Mouse (Mus musculus) activated CD4-positive, CD25-positive, alpha-beta regulatory T cell, adult 4 months (primary cell): ENCODE results near the gene 9130213A22Rik. TPM values are rescaled to one million over a fixed set of nuclear protein-coding genes. Genes with fewer than 3 reads are reported as not detected.

Experiments
- ATAC-seq: one replicate; pipeline ENCODE4 v1.8.0; 2017
- polyA plus RNA-seq, 2 experiments: library from polyadenylated mRNA; unstranded; fragments of 100-300 nt; shearing (Covaris generic); gene quantifications; one replicate each; pipeline ENCODE4 v1.2.1; 2017

9130213A22Rik gene
- polyA plus RNA-seq, 2 experiments from 2014 or later, result not detected

DNA sequence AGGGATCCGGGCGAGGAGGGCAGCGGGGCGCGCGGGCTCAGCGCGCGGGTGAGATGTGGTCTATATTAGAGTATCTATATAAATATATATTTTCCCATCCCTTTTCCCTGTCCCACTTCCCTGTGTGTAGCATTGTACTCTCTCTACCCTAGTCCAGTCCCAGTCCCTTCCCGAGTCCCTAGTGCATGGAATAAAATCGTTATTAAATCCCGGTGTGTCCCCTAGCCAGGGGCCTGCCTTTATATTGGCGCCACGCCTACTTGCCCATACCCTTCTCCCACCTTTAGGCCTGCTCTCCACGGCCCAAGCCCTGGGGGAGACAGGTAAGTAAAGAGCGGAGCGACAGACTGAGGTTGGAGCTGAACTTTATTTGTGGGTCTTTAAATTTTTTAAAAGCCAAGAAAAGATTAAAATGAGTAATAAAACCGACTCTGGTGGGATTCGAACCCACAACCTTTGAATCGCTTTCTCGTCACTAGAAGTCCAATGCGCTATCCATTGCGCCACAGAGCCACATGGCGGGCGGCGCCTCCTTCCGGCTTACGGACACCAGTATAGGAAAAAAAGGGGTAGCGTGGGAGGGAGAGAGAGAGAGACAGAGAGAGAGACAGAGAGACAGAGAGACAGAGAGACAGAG lies 785 bp upstream of the 9130213A22Rik start:
- no peak for ATAC-seq

DNA sequence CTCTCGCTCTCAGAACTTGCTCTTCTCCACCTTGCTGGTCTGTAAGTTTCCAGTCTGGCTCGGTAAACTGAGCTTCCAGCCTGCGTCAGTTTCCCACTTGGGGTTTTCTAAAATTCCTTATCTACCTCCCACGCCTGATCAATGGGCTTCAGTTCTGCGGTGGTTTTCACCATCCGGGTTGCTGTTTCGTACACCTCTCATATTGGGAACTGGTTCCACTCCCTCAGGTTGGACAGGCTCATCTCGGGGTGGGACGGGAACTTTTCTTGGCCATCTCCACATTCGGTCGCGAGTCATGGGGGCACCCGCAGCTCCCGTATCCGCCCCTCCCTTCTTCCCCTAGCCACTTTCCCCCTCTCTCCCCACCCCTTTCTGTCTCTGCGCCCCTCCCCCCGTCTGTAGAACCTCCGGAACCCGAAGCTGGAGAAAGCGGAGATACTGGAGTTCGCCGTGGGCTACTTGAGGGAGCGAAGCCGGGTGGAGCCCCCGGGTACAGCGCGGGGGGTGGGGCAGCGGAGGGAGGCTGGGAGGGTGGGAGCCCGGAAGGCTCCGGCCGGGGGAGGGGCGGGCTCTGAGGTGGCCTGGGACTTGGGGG lies 551 bp downstream of the 9130213A22Rik start:
- ATAC-seq, result no peak

DNA sequence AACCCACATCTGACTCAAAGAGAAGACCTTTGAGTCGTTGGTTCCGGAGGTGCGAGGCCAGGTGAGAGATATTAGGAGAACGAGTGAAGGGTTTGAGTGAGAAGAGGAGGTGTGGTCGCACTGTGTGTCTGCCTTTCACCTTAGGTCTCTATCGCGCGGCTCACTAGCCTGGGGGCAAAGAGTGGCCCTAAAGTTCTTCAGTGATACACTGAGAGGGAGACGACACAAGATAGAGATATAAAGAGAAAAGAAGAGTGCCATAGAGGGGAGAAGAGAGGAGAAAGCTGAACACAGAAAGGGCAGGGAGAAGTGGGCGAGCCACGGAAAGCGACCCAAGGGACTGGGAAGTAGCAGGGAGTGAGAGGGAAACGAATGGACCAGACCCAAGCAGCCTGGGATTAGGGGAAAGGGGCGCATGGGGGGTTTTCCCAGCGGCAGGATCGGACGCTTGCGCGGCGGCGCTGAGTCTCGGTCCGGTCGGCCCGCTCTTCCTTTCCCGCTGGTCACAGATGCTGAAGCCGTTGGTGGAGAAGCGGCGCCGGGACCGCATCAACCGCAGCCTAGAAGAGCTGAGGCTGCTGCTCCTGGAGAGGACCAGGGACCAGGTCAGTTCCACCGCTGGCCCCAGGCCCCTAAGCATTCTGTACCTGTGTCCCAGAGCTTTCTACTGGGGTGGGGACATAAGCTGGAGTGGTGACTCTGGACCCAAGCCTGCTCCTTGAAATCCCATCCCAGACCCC lies 1.2 kb downstream of the 9130213A22Rik start:
- no peak for ATAC-seq

DNA sequence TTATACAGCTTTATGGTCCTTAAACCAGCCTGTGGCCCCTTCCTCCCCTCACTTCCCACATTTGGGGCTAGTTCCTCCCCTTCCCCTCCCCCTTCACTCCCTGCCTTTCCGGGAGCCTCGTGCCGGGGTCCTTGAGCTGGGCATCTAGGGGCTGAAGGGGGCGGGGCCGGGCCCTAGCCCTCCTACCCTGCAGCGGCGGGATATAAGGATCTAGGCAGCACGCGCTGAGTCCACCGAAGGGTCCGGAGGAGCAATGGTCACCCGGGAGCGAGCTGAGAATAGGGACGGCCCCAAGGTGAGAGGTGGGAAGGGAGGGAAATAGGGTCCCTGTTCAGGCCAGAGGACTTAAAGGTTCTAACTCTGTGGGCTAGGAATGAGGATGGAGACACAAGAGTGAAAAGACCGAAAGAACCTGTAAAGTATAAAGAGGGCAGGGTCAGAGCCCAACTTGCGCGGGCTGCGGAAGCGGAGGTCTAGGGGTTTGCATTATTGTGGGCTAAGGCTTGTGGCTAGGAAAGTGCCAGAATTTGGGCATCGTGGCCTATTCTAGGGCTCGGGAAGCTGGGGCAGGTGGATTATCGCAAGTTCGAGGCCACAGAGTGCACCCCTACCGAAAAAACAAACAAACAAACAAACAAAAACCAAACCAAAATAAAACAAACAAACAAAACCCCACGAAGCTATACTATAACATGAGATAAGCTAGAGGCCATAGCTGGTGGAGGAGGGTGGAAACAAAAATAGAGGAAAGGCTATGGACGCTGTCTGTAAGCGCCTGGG lies 2.0 kb downstream of the 9130213A22Rik start, which contains the start of gene Hes7:
TSS of gene Hes7 (plus strand) at position 184 of the 780 bp plus-strand sequence.
- ATAC-seq, result no peak

DNA sequence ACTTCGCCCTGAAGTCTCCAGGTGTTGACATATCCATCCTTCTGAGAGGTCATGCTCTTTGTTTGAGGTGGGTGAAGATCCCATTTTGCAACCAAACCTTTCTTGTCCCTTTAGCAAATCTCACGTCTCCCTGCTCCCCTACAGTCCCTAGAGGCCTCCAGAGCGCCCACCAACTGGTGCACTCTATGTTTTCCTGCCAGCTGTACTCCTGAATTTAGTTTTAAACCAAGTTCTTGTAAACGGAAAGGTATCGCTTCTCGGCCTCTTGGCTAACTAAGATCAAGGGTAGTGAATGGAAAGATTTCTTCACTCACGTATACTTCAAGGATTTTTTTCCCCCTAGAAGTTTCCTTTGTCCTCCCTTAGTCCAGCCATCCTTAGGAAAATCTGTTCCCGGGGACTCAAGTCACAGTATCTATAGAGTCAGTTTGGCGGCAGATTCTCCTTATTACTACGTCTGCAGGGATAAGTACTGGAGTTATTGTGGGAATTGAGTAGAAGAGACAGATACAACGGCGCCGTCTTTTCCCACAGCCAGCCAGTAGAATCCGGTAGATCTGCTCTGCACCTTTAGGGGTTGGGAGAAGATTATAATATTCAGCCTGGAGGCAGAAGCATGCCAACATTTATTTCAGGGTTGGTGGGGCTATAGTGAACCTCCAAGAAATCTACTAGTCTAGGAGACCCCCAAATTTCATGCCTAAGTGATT lies 2.8 kb downstream of the 9130213A22Rik start:
- ATAC-seq, result no peak

DNA sequence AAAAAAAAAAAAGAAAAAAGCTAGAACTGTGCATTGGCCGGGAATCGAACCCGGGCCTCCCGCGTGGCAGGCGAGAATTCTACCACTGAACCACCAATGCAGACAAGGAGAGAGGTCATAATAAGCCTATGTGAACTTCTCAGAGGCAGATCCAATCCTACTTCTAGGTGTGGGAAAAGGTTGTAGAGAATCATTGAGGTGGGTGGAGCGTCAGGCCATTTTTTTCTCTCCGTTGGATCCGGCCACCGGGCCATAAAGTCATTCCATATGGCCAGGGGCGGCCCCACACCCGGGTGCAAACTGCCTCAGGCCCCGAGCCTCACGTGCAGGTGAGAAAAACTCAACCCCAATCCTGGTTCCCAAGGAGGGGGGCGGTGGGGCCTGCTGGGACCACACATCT lies 3.6 kb downstream of the 9130213A22Rik start:
- no peak for ATAC-seq

DNA sequence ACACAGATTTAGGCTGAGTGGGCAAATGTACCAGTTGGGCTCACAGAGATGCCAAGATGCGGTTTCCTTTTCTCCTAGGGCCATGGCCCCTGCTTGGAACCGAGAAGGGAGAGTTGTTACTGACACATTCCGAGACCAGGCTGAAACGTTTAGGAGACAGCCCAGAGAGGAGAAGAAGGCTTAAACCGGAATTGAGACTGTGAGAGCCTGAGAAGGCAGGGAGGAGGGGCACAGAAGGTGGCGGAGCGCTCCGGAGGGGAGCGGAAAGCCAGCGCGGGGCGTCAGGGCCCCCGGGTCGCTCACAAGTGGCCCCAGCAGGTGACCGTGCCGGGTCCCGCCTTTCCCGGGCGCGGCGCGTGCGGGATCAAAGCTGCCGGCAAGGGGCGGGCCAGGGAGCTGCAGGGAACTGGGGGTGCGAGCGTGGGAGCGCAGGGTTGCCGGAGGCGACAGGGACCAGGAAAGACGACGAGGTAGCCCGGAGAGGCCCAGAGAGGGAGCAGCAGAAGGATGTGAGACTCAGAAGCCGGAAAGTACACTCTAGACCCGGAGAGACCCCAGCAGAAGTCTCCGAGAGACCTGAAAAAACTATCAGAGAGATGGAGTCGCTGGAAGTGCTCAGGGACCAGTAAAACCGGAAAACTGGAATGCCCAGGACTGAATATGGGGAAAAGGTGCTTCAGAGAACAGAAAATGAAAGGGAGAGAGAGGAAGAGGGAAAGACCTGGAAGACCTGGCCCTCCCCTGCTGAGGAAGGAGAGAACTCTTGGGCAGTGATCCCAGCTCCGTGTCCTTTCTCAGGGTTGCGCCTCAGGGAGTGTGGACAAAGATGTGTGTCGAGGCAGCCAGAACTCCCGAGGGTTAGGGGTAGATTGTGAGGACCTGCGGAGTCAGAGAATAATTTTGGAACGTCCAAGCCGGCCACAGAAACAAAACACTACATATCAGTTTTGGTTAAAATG lies 4.4 kb downstream of the 9130213A22Rik start:
- peak; percentile 37 for ATAC-seq

DNA sequence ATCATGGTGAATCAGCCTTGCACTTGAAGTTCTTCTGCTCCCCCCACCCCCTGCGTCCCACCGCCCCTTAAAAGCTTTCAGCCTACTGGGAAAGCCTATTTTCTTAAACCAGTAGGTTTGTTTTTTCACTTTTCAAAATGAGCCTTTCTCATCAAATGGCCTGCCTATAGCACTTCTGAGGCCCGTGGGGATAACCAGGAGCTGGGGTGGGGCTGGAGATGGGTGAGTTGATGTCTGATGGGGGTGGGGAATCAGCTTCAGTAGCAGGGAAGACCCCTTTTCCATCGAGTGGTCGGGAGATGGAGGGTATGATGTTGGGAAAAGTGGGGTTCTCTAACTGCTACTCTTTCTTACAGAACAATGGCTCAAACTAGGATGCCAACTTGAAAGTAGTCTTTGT lies 5.5 kb downstream of the 9130213A22Rik start:
- ATAC-seq, result no peak

DNA sequence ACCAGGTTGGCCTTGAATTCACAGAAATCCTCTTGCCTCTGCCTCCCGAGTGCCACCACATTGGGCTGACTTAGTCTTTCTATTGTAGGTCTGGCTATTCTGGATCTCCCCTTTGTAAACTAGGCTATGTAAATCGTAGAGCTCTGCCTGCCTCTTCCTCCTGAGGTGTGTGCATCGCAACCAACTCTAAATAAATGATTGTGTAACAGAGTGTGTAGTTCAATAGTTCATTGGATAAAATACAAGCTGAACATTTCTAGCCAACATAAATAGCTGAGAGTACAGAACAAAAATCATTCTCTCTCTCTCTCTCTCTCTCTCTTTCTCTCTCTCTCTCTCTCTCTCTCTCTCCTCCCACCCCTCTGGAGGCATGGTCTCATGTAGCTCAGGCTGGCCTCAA lies 7.8 kb downstream of the 9130213A22Rik start:
- no peak for ATAC-seq

DNA sequence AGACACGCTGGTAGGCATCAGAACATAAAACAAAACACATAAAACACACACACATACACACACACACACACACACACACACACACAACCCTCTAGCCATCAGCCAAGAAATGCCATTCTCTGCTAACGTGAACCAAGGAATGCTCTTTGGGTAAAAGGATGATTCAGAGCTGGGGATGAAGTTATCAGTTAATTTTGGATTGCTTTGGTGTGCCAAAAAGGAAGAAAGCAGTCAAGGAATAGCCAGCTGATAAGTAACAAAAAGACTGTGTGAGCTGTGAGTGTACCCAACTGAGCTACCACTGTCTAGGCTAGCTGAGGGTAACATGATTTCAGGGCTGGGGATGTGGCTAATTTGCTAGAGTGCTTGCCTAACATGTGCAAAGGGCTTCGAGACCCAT lies 8.4 kb downstream of the 9130213A22Rik start:
- no peak for ATAC-seq

DNA sequence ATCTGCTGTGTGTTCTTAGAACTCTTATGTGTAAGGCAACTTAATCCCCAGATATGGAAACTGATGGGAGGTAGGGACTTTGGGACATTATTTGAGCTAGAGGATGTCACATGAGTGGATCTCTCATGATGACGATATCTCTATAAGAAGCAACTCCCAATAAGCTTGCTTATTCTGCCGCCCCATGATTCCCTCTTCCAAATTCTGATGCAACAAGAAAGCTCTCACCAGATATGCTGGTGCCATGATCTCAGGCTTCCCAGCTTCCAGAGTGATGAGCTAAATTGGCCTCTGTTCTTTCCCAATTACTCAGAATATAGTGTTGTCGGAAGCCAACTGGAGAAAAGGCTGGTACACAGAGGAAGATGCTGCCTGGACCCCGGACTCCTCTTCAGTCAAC lies 10.5 kb downstream of the 9130213A22Rik start:
- no peak for ATAC-seq

DNA sequence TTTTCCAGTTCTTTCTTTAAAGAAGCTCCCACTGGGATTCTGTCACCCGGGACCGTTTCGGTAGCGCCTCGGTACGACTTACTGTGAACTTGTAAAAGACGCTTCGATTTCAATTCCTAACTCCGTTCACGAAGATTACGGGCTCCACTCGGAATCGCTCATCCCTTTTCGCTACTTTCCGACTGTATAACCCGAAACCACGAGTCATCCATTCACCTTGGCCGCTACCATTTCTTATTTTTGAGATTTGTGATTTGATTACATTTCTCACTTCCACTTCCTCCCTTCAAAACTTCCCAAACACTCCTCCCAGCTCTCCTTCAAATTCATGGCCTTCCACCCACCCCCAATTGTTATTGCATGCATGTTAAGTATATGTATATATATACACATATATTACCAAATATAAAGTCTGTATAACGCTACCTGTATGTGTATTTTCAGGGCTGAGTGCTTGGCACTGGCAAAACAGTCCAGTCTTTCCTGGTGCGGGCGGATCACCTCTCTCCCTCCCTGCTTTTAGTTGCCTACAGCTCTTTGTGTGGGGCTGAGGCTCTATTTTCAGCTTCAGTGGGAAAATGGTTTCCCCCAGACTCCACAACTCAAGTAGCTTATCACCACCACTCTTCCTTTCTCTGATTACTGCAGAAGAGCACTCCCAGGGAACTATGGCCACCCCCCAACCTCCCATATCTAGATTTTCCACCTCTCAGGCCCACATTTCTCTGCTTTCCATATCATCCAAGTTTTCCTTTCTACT lies 11.2 kb downstream of the 9130213A22Rik start:
- ATAC-seq, result no peak

DNA sequence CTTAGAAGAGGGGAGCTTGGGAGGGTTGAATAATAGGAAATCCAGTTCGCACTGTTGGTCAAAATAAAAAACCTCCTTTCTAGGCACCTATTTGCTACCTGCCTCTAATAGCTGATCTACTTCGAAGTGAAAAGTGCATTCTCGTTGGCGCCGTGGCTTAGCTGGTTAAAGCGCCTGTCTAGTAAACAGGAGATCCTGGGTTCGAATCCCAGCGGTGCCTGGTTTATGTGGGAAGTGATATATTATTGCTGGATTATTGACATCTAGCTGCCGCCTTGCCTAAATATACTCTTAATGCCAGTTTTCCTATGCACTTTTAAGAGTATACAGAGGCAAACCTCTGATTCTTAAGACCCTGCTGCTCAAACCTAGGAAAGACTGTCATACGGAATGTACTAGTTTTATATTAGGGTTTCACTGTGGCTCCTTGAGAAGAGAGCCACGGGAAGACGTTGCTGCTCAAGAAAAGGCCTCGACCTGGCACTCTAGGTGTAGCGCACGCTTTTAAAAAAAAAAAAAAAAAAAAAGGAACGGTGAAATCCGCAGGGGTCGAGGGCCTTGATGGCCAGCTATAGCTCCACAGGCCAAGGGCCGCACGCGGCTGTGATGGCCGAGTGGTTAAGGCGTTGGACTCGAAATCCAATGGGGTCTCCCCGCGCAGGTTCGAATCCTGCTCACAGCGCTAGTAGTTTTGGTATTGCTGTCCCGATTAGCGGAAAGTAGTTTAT lies 11.9 kb downstream of the 9130213A22Rik start:
- ATAC-seq, result peak; percentile 49

DNA sequence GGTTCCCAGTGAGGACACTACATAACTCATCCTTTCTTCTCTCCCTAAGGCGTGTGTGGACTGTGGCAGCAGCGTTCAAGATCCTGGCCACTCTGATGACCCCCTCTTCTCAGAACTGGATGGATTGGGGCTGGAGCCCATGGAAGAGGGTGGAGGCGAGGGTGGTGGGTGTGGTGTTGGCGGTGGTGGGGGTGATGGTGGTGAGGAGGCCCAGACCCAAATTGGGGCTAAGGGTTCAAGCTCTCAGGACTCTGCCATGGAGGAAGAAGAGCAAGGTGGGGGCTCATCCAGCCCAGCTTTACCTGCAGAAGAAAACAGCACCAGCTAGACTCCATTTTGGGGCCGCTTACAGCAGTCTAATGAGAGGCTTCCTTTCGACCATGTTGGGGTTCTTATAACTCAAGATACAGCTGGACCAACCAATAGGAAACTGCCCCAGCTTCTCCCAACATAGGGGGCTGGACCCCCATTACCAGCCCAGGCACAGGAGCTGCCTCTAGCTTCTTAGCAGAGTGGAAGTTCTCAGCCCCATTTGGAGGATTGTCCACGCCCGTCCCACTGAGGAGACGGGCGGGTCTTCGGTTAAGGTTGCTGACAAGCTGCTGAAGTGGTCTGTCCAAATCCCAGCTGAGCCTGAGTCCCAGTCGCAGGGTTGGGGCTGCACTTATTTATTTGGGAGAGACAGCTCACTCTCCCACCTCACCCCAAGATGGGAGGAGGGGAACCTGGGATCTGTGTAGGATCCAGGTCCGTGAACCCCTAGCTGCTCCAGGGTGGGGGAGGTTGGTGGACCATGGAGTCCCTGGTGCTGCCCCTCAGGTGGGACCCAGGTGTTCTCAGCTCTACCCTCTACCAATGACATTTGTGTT lies 13.1 kb downstream of the 9130213A22Rik start:
- no peak for ATAC-seq

DNA sequence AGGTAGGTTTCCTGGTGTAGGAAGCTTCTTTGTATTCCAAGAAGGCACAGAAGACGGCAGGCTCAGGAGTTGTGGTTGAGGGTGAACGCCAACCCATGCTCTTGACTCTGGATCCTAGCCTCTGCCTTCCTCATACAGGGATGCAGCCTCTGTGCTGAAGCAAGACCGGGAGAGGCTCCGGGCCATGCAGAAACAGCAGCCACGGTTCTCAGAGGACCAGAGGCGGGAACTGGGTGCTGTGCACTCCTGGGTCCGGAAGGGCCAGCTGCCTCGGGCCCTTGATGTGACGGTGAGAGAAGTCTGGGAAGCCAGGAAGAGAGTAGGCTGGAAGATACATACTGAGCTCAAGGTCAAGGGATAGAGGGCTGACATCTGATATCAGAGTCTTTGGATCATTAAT lies 14.2 kb downstream of the 9130213A22Rik start:
- no peak for ATAC-seq

DNA sequence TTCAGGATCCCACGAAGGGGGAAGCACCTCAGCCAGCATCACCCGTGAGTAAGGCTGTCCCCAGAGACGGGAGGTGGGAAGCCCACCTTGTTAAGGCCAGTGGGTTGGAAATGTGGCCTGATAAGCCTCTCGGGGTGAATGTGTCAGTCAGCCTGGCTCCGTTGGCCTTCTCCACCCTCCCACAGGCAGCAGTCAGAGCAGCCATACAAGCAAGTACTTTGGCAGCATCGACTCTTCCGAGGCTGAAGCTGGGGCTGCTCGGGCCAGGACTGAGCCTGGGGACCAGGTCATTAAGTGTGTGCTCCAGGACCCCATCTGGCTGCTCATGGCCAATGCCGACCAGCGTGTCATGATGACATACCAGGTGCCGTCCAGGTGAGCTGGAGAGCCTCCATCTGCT lies 14.7 kb downstream of the 9130213A22Rik start:
- no peak for ATAC-seq

DNA sequence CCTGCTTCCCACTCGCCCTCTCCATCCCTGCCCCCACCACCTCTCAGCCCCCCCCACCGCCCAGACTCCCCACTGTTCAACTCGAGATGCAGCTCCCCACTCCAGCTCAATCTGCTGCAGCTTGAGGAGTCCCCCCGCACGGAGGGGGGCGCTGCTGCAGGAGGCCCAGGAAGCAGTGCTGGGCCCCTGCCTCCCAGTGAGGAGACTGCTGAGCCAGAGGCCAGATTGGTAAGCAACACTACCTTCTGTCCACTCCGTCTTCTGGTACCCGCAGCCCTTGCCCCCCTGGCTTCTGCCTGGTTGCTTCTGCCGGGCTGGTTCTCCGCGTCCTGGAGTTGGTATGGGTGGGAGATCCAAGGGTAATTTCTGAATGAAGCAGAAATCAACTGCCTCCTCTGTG lies 15.5 kb downstream of the 9130213A22Rik start:
- no peak for ATAC-seq

DNA sequence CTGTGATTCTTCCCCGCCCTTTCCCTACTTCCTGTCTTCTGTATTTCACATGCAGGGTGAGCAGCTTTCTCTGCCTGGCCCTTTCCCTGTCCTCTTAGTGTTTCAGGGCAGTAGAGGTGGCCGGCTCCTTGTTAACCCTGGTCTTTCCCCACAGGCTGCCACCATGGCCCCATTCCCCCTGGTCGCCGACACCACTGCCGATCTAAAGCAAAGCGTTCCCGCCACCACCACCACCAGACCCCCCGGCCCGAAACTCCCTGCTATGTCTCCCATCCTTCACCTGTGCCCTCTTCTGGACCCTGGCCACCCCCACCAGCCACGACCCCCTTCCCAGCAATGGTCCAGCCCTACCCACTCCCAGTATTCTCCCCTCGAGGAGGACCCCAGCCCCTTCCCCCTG lies 16.1 kb downstream of the 9130213A22Rik start:
- no peak for ATAC-seq

DNA sequence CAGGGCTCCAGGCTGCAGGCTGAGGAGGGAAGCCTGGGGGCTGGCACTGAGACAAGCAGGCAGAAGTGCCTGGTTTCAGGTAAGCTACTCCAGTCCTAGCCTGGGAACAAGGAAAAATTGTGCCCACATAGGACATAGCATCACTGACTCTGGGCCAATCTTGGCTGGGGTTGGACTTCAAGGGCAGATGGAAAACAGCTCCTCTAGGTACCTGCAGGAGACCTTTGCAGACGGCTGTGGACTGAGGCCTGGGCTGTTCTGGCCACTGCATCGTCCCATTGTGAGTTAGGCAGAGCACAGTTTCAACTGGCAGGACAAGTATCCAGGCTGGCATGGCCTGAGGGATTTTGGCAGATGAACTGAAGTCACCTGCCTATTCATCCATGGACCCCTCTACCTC lies 16.6 kb downstream of the 9130213A22Rik start:
- ATAC-seq, result no peak
